In the genomic region with DNA sequence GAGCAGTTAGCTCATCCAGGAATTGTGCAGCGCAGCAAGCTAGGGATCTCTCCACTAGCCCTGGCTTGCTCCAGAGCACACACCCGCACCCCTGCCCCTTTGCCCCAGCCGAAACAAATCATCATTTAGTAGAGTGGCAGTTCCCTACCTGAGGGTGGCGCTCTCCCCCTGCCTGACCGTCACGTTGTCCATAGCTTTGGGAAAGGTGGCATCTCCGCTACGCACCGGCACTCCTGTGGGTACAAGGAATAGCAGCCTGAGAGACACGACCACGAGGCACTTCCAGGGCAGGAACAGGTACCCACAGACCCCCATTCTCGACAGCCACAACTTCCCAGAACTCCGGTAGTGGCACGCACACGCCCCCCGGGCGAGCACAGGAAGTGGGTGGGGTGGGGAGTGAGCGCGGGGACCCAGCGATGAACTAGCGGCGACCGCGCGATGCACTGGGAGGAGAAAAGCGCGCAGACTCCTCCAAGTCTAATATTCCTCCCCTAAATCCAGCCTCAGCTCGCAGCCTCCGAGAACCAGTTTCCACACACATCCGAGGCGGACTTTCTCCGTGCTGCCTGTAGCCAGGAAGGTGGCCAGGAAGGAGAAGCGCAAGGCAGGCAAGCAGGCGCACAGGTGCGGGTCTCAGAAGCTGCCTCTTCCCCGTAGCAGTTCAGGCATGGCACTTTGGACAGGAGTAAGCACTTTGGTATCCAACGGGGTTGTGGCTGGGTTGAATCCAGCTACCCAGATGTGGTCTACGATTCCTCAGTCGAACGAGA, we compare ENCODE assay signal across 8 mouse cellular contexts.
DNase-seq lines count a peak whose midpoint lies in the region; ATAC-seq and TF ChIP-seq lines count a peak whose summit lies in the region.

No protein-coding gene starts in this region.

- DNase-seq in brain, embryonic 14.5 days (ENCODE audit: low read depth), result peak; percentile 71
- peak; percentile 87 for DNase-seq in forebrain, embryonic 11.5 days (ENCODE audit: low spot score)
- DNase-seq in hindbrain, embryonic 11.5 days (ENCODE audit: low spot score), result peak; percentile 74
- DNase-seq in left cerebral cortex, postnatal 14 days (ENCODE audit: low spot score in 2 of 2), result peak; percentile 55 to 70

- no peaks in the 10 kb centered on the region for H3K36me3 ChIP-seq in E14TG2a.4 (ENCODE audit: insufficient read depth, low read length)
- H3K36me3 ChIP-seq in forebrain, embryonic 11.5 days (ENCODE audit: control insufficient read depth, insufficient read depth, low read length), result no peaks in the 10 kb centered on the region
- no peaks in the 10 kb centered on the region for H3K36me3 ChIP-seq in hindbrain, embryonic 11.5 days (ENCODE audit: control insufficient read depth, insufficient read depth, low read length)
- H3K36me3 ChIP-seq in midbrain, embryonic 12.5 days, result no peaks in the 10 kb centered on the region
- no peaks in the 10 kb centered on the region for H3K36me3 ChIP-seq in testis, adult 2 months (ENCODE audit: control insufficient read depth, insufficient read depth, low read length)

- H3K27me3 ChIP-seq in E14TG2a.4 (ENCODE audit: insufficient read depth, low read length), result peaks cover 58% of the 10 kb centered on the region
- H3K27me3 ChIP-seq in forebrain, embryonic 11.5 days (ENCODE audit: control insufficient read depth, insufficient read depth, low read length), result peaks cover 15% of the 10 kb centered on the region
- H3K27me3 ChIP-seq in hindbrain, embryonic 11.5 days (ENCODE audit: control insufficient read depth, insufficient read depth, low read length), result peaks cover 9% of the 10 kb centered on the region
- H3K27me3 ChIP-seq in midbrain, embryonic 12.5 days, result peaks cover 38% of the 10 kb centered on the region
- no peaks in the 10 kb centered on the region for H3K27me3 ChIP-seq in testis, adult 2 months (ENCODE audit: control insufficient read depth, insufficient read depth, low read length)

- ATAC-seq in forebrain, embryonic 11.5 days (replicated peaks; ENCODE audit: low FRiP score), result peak; percentile 65
- peak; percentile 58 for ATAC-seq in hindbrain, embryonic 11.5 days (ENCODE audit: low FRiP score)
- peak; percentile 39 for ATAC-seq in midbrain, embryonic 12.5 days (ENCODE audit: low FRiP score, low read depth)
- ATAC-seq in granulocyte monocyte progenitor cell, adult 5-6 weeks (replicated peaks; ENCODE audit: poor library complexity, severe bottlenecking), result no peak

- H3K4me1 ChIP-seq in E14TG2a.4 (replicated peaks; ENCODE audit: low read depth, low read length), result peaks cover 18% of the 10 kb centered on the region
- H3K4me1 ChIP-seq in forebrain, embryonic 11.5 days (replicated peaks; ENCODE audit: control insufficient read depth, insufficient read depth, low read length), result no peaks in the 10 kb centered on the region; the same call in 1 of the 2 replicates
- 0 out of 2 replicates have a peak, but pooled peaks cover 3% of the 10 kb centered on the region for H3K4me1 ChIP-seq in hindbrain, embryonic 11.5 days (replicated peaks; ENCODE audit: control insufficient read depth, insufficient read depth, low read length)
- peaks cover 8% of the 10 kb centered on the region; the same call in 1 of the 2 replicates for H3K4me1 ChIP-seq in midbrain, embryonic 12.5 days
- H3K4me1 ChIP-seq in testis, adult 2 months (ENCODE audit: control insufficient read depth, insufficient read depth, low read length), result peaks cover 3% of the 10 kb centered on the region

- peak overlapping the region; percentile 98 for H3K4me2 ChIP-seq in forebrain, embryonic 11.5 days (ENCODE audit: low read depth, low read length, severe bottlenecking)
- peak overlapping the region; percentile 90 for H3K4me2 ChIP-seq in hindbrain, embryonic 11.5 days (replicated peaks; ENCODE audit: low read depth, low read length)
- peak overlapping the region; percentile 96 for H3K4me2 ChIP-seq in midbrain, embryonic 12.5 days (replicated peaks)

- H3K27ac ChIP-seq in forebrain, embryonic 11.5 days (ENCODE audit: low read depth, low read length), result 0 out of 2 replicates have a peak overlapping the region, but pooled peaks have one; percentile 31
- peak overlapping the region; percentile 58; the same call in 1 of the 2 replicates for H3K27ac ChIP-seq in hindbrain, embryonic 11.5 days (ENCODE audit: low read depth, low read length)
- peak overlapping the region; percentile 62 for H3K27ac ChIP-seq in midbrain, embryonic 12.5 days (replicated peaks)
- no peak overlapping the region for H3K27ac ChIP-seq in testis, adult 2 months (ENCODE audit: control insufficient read depth, insufficient read depth, low read depth, low read length)

- WGBS in forebrain, embryonic 11.5 days, result under 1% methylated on average over 38 of the region's 40 CpGs
- under 1% methylated on average over 36 of the region's 40 CpGs for WGBS in hindbrain, embryonic 11.5 days
- under 1% methylated on average over 40 of the region's 40 CpGs for WGBS in midbrain, embryonic 12.5 days

- TF ChIP-seq POLR2A in brain, embryonic 14.5 days (IDR thresholded peaks at IDR 0.05; ENCODE audit: borderline replicate concordance, extremely low read depth, insufficient read depth, insufficient read length, poor library complexity, severe bottlenecking), result no peak
- no peak for TF ChIP-seq POLR2A in testis, adult 2 months (IDR thresholded peaks at IDR 0.05; ENCODE audit: control insufficient read depth, low read depth, low read length)

- H3K4me3 ChIP-seq in E14TG2a.4 (replicated peaks; ENCODE audit: low read length), result peak overlapping the region; percentile 83
- H3K4me3 ChIP-seq in forebrain, embryonic 11.5 days (ENCODE audit: low read depth, low read length), result peak overlapping the region; percentile 47
- H3K4me3 ChIP-seq in hindbrain, embryonic 11.5 days (ENCODE audit: low read depth, low read length), result peak overlapping the region; percentile 48
- H3K4me3 ChIP-seq in midbrain, embryonic 12.5 days, result peak overlapping the region; percentile 51
- H3K4me3 ChIP-seq in testis, adult 2 months (ENCODE audit: control insufficient read depth, low read depth, low read length), result peak overlapping the region; percentile 15

- H3K9ac ChIP-seq in forebrain, embryonic 11.5 days (ENCODE audit: low read length), result peak overlapping the region; percentile 60
- H3K9ac ChIP-seq in hindbrain, embryonic 11.5 days (ENCODE audit: low read depth, low read length), result peak overlapping the region; percentile 54
- H3K9ac ChIP-seq in midbrain, embryonic 12.5 days (replicated peaks), result peak overlapping the region; percentile 51

- H3K9me3 ChIP-seq in E14TG2a.4 (ENCODE audit: low read length), result no peaks in the 10 kb centered on the region
- no peaks in the 10 kb centered on the region for H3K9me3 ChIP-seq in forebrain, embryonic 11.5 days (ENCODE audit: control insufficient read depth, low read length)
- H3K9me3 ChIP-seq in hindbrain, embryonic 11.5 days (ENCODE audit: control insufficient read depth, low read length), result no peaks in the 10 kb centered on the region
- H3K9me3 ChIP-seq in midbrain, embryonic 12.5 days, result no peaks in the 10 kb centered on the region

- TF ChIP-seq CTCF in E14TG2a.4 (conservative IDR thresholded peaks at IDR 0.05; ENCODE audit: low read length), result peak; percentile 48
- peak; percentile 58 for TF ChIP-seq CTCF in brain, embryonic 14.5 days (IDR thresholded peaks at IDR 0.05; ENCODE audit: borderline replicate concordance, extremely low read depth, insufficient read depth, insufficient read length)
- peak; percentile 17; the same call in 1 of the 2 replicates for TF ChIP-seq CTCF in testis, adult 2 months (IDR thresholded peaks at IDR 0.05; ENCODE audit: control insufficient read depth, insufficient read depth, insufficient replicate concordance, low read depth, low read length)

- intact Hi-C loops in left cerebral cortex, postnatal 14 days (cut with DNase I), result loop anchor here (1.0 to 5.0 kb wide), 3 partner anchors 46 to 239 kb away; no protein-coding TSS in a partner anchor

Comparison
In these comparisons a context has a peak if more than half of its experiments do, and no peak if none do; other contexts are left out.
1. H3K4me3 ChIP-seq: peak in every context shown above with its lines; median percentile 83 in E14TG2a.4; 51 in midbrain, embryonic 12.5 days; 48 in hindbrain, embryonic 11.5 days; 47 in forebrain, embryonic 11.5 days; 15 in testis, adult 2 months.